Mouse (Mus musculus): Measurements from ENCODE around the gene Pfkfb4. TPM values are rescaled to one million over a fixed set of nuclear protein-coding genes. Genes with fewer than 3 reads are reported as not detected.

Gene Pfkfb4
- total and polyA plus RNA-seq, 2 experiments, result 1.0 to 1.4 TPM

DNA sequence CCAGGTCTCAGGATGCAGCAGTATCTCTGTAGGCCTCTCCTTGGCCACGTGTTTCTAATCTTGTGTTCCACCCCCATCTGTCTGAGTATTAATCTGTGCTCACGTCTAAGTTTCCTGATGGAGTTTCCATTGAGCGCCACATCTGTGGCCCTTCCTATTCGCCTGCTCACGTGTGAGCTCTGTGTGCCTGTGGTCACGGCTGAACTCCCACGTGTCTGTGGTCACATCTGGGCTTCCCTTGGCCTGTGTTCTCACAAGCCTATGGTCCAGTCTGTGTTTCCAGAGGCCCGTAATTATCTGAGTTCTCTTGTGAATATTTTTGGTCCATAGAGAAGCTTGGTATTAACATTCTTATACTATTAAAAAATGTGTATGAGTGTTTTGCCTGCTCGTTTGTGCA is 15.1 kb upstream of the Pfkfb4 start:
- DNase-seq (ENCODE audit: extremely low read depth, low read depth, low spot score), result no peak
- WGBS, result 80% methylated on average over 9 of the region's 9 CpGs

GRCm38 (mm10) chr9:108977966-108978365 is 13.6 kb upstream of the Pfkfb4 start:
- H3K4me3 ChIP-seq (ENCODE audit: insufficient read depth, low read depth, low read length), result no peak overlapping the region
- TF ChIP-seq POLR2A (IDR thresholded peaks at IDR 0.05; ENCODE audit: extremely low read depth, insufficient read depth, low read length) (no peak), CTCF (IDR thresholded peaks at IDR 0.05; ENCODE audit: low read depth, low read length) (no peak)
- H3K36me3 ChIP-seq (ENCODE audit: control insufficient read depth, insufficient read depth, low read length), result no peaks in the 10 kb centered on the region
- H3K9ac ChIP-seq (ENCODE audit: low read depth, low read length), result no peak overlapping the region
- H3K27ac ChIP-seq (replicated peaks; ENCODE audit: insufficient read depth, low read depth, low read length), result no peak overlapping the region
- DNase-seq (ENCODE audit: extremely low read depth, low read depth, low spot score), result no peak
- no peaks in the 10 kb centered on the region for H3K27me3 ChIP-seq (ENCODE audit: control insufficient read depth, insufficient read depth, low read length)
- H3K4me1 ChIP-seq (ENCODE audit: control insufficient read depth, insufficient read depth, low read length), result no peaks in the 10 kb centered on the region
- whole genome bisulfite sequencing, result 74% methylated on average over 7 of the region's 7 CpGs
- no peaks in the 10 kb centered on the region for H3K79me2 ChIP-seq (ENCODE audit: control insufficient read depth, insufficient read depth, low read length)

More for the DNA sequence above, 15.1 kb upstream of the Pfkfb4 start:
- no peaks in the 10 kb centered on the region for H3K27me3 ChIP-seq (ENCODE audit: control insufficient read depth, insufficient read depth, low read length)
- TF ChIP-seq POLR2A (IDR thresholded peaks at IDR 0.05; ENCODE audit: extremely low read depth, insufficient read depth, low read length) (no peak), CTCF (IDR thresholded peaks at IDR 0.05; ENCODE audit: low read depth, low read length) (no peak)
- no peaks in the 10 kb centered on the region for H3K4me1 ChIP-seq (ENCODE audit: control insufficient read depth, insufficient read depth, low read length)
- H3K27ac ChIP-seq (replicated peaks; ENCODE audit: insufficient read depth, low read depth, low read length), result no peak overlapping the region
- H3K4me3 ChIP-seq (ENCODE audit: insufficient read depth, low read depth, low read length), result no peak overlapping the region
- H3K9ac ChIP-seq (ENCODE audit: low read depth, low read length), result no peak overlapping the region
- H3K36me3 ChIP-seq (ENCODE audit: control insufficient read depth, insufficient read depth, low read length), result no peaks in the 10 kb centered on the region
- H3K79me2 ChIP-seq (ENCODE audit: control insufficient read depth, insufficient read depth, low read length), result no peaks in the 10 kb centered on the region

- 80% methylated on average over 8 of the region's 8 CpGs for WGBS
- Histone ChIP-seq H3K27me3 (ENCODE audit: control insufficient read depth, insufficient read depth, low read length) (no peaks in the 10 kb centered on the region), H3K79me2 (ENCODE audit: control insufficient read depth, insufficient read depth, low read length) (no peaks in the 10 kb centered on the region), H3K4me3 (ENCODE audit: insufficient read depth, low read depth, low read length) (no peak overlapping the region), H3K9ac (ENCODE audit: low read depth, low read length) (no peak overlapping the region), H3K36me3 (ENCODE audit: control insufficient read depth, insufficient read depth, low read length) (no peaks in the 10 kb centered on the region), H3K4me1 (ENCODE audit: control insufficient read depth, insufficient read depth, low read length) (no peaks in the 10 kb centered on the region), H3K27ac (replicated peaks; ENCODE audit: insufficient read depth, low read depth, low read length) (no peak overlapping the region)
- DNase-seq (ENCODE audit: extremely low read depth, low read depth, low spot score), result no peak
- TF ChIP-seq POLR2A (IDR thresholded peaks at IDR 0.05; ENCODE audit: extremely low read depth, insufficient read depth, low read length) (no peak), CTCF (IDR thresholded peaks at IDR 0.05; ENCODE audit: low read depth, low read length) (no peak)
Observed at GRCm38 (mm10) chr9:108982498-108982897, 9.1 kb upstream of the Pfkfb4 start.

GRCm38 (mm10) chr9:108983209-108983608 is 8.4 kb upstream of the Pfkfb4 start:
- Histone ChIP-seq H3K9ac (ENCODE audit: low read depth, low read length) (no peak overlapping the region), H3K27ac (replicated peaks; ENCODE audit: insufficient read depth, low read depth, low read length) (no peak overlapping the region), H3K4me3 (ENCODE audit: insufficient read depth, low read depth, low read length) (no peak overlapping the region), H3K79me2 (ENCODE audit: control insufficient read depth, insufficient read depth, low read length) (no peaks in the 10 kb centered on the region), H3K4me1 (ENCODE audit: control insufficient read depth, insufficient read depth, low read length) (no peaks in the 10 kb centered on the region), H3K27me3 (ENCODE audit: control insufficient read depth, insufficient read depth, low read length) (no peaks in the 10 kb centered on the region), H3K36me3 (ENCODE audit: control insufficient read depth, insufficient read depth, low read length) (no peaks in the 10 kb centered on the region)
- TF ChIP-seq POLR2A (IDR thresholded peaks at IDR 0.05; ENCODE audit: extremely low read depth, insufficient read depth, low read length) (no peak), CTCF (IDR thresholded peaks at IDR 0.05; ENCODE audit: low read depth, low read length) (no peak)
- 69% methylated on average over 9 of the region's 9 CpGs for WGBS
- no peak for DNase-seq (ENCODE audit: extremely low read depth, low read depth, low spot score)

DNA sequence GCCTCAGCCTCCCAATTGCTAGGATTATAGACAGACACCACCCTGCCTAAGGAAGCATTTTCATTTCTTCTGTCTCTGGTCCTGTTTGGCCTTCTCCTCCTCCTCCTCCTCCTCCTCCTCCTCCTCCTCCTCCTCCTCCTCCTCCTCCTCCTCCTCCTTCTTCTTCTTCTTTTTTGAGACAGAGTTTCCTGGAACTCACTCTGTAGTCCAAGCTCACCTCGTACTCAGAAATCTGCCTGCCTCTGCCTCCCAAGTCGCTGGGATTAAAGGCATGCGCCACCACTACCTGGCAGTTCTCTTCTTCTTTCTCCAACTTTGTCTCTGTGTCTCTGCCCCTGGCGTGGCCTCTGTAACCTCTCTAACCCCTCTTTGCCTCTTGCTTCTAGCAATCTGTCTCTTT is 5.9 kb upstream of the Pfkfb4 start, which contains the start of gene Ucn2:
Ucn2 (plus strand) TSS at position 301 of the 400 bp plus-strand sequence.
- Histone ChIP-seq H3K36me3 (ENCODE audit: control insufficient read depth, insufficient read depth, low read length) (no peaks in the 10 kb centered on the region), H3K4me3 (ENCODE audit: insufficient read depth, low read depth, low read length) (no peak within 1 kb of the TSS), H3K27ac (replicated peaks; ENCODE audit: insufficient read depth, low read depth, low read length) (no peak within 1 kb of the TSS), H3K27me3 (ENCODE audit: control insufficient read depth, insufficient read depth, low read length) (no peaks in the 10 kb centered on the region), H3K9ac (ENCODE audit: low read depth, low read length) (no peak within 1 kb of the TSS), H3K79me2 (ENCODE audit: control insufficient read depth, insufficient read depth, low read length) (no peaks in the 10 kb centered on the region), H3K4me1 (ENCODE audit: control insufficient read depth, insufficient read depth, low read length) (no peaks in the 10 kb centered on the region)
- 79% methylated on average over 4 of the region's 4 CpGs for WGBS
- no peak for DNase-seq (ENCODE audit: extremely low read depth, low read depth, low spot score)
- TF ChIP-seq CTCF (IDR thresholded peaks at IDR 0.05; ENCODE audit: low read depth, low read length) (no peak), POLR2A (IDR thresholded peaks at IDR 0.05; ENCODE audit: extremely low read depth, insufficient read depth, low read length) (no peak)

- no peaks in the 10 kb centered on the region for H3K27me3 ChIP-seq (ENCODE audit: control insufficient read depth, insufficient read depth, low read length)
- H3K4me1 ChIP-seq (ENCODE audit: control insufficient read depth, insufficient read depth, low read length), result no peaks in the 10 kb centered on the region
- H3K4me3 ChIP-seq (ENCODE audit: insufficient read depth, low read depth, low read length), result no peak overlapping the region
- H3K79me2 ChIP-seq (ENCODE audit: control insufficient read depth, insufficient read depth, low read length), result no peaks in the 10 kb centered on the region
- DNase-seq (ENCODE audit: extremely low read depth, low read depth, low spot score), result no peak
- TF ChIP-seq POLR2A (IDR thresholded peaks at IDR 0.05; ENCODE audit: extremely low read depth, insufficient read depth, low read length) (no peak), CTCF (IDR thresholded peaks at IDR 0.05; ENCODE audit: low read depth, low read length) (no peak)
- no peaks in the 10 kb centered on the region for H3K36me3 ChIP-seq (ENCODE audit: control insufficient read depth, insufficient read depth, low read length)
- H3K27ac ChIP-seq (replicated peaks; ENCODE audit: insufficient read depth, low read depth, low read length), result no peak overlapping the region
- 44% methylated on average over 15 of the region's 15 CpGs for WGBS
- H3K9ac ChIP-seq (ENCODE audit: low read depth, low read length), result no peak overlapping the region
Observed at GRCm38 (mm10) chr9:108987704-108988350, 3.8 kb upstream of the Pfkfb4 start.

Measured in liver, adult 2 months (tissue).